ENCODE assay signal across 15 mouse cellular contexts in genomic region chr7:136423846-136424531, GRCm38 (mm10).
DNase-seq lines count a peak whose midpoint lies in the region; ATAC-seq lines count a peak whose summit lies in the region.
"Had no signal": no experiment of that assay in that cellular context is flagged by ENCODE, and none has a peak within 500 bp of the region (broad histone marks: within the 10 kb centered on the region; RNA-seq: fewer than 3 reads in every experiment).

No protein-coding gene starts in this region.

- H3K9me3 ChIP-seq in limb, embryonic 12.5 days, result no peaks in the 10 kb centered on the region

- H3K4me1 ChIP-seq in limb, embryonic 12.5 days (replicated peaks), result peaks cover 13% of the 10 kb centered on the region

- H3K9ac ChIP-seq in limb, embryonic 12.5 days (replicated peaks), result no peak overlapping the region

- H3K27me3 ChIP-seq in limb, embryonic 12.5 days, result peaks cover 10% of the 10 kb centered on the region

- 47% methylated on average over 8 of the region's 8 CpGs for WGBS in limb, embryonic 12.5 days

- no peak overlapping the region for H3K4me2 ChIP-seq in limb, embryonic 12.5 days

- ATAC-seq in limb, embryonic 12.5 days (ENCODE audit: insufficient number of reproducible peaks, insufficient read depth, low FRiP score, low TSS enrichment, low read depth), result no peak
- ATAC-seq: intestine, embryonic 16.5 days had no signal

- peak; percentile 33 for DNase-seq in gastrocnemius, postnatal 10 days
- no peak for DNase-seq in gastrocnemius, postnatal 36 days
- peak; percentile 14 for DNase-seq in lung, postnatal 14 days
- no peak for DNase-seq in lung, adult 18-20 months
- peak; percentile 29 for DNase-seq in kidney, adult 9 months
- DNase-seq in cerebellum, adult 11 months, result no peak
- DNase-seq in urinary bladder, postnatal 10 days (ENCODE audit: low spot score), result no peak
- DNase-seq: cerebellum, adult 9-11 months; liver; midbrain, embryonic 14.5 days; right cerebral cortex, postnatal 25 days; thymus, postnatal 36 days had no signal

- intact Hi-C loops in gastrocnemius, postnatal 36 days (cut with DNase I), result no loop called here

- peak overlapping the region; percentile 50; the same call in 1 of the 2 replicates for H3K27ac ChIP-seq in limb, embryonic 12.5 days
- H3K27ac ChIP-seq: macrophage had no signal

- no peak overlapping the region for H3K4me3 ChIP-seq in limb, embryonic 12.5 days (replicated peaks)

- no peaks in the 10 kb centered on the region for H3K36me3 ChIP-seq in limb, embryonic 12.5 days

Comparison
In these comparisons a context has a peak if more than half of its experiments do, and no peak if none do; other contexts are left out.
1. DNase-seq: peak in gastrocnemius, postnatal 10 days (single experiment), lung, postnatal 14 days (single experiment) and kidney, adult 9 months (single experiment); none in gastrocnemius, postnatal 36 days (0 of 2), lung, adult 18-20 months (0 of 2), cerebellum, adult 11 months (single experiment) and urinary bladder, postnatal 10 days (single experiment).